Mouse (Mus musculus) midbrain, embryonic 16.5 days (tissue): ENCODE results near the gene Haus5. TPM values are rescaled to one million over a fixed set of nuclear protein-coding genes. Genes with fewer than 3 reads are reported as not detected.

Source experiments
- ATAC-seq: fragments of 200-750 bp; cut with Nextera tagmentation; 2 replicates; pipeline ENCODE4 v1.8.0; 2017; ENCODE audit warnings: moderate TSS enrichment
- H3K27ac ChIP-seq: fragments of 300-500 bp; sonication (generic); 2 replicates; pipeline ENCODE4 v1.5.1; 2014; ENCODE audit warnings: mild to moderate bottlenecking, low read length, mixed read lengths
- H3K27me3 ChIP-seq: fragments of 300-500 bp; sonication (generic); 2 replicates; pipeline ENCODE4 v1.6.1; 2014; ENCODE audit warnings: low read depth, low read length, mixed read lengths; ENCODE audit not compliant: control insufficient read depth, insufficient read depth
- H3K36me3 ChIP-seq: fragments of 300-500 bp; sonication (generic); 2 replicates; pipeline ENCODE4 v1.6.1; 2014; ENCODE audit warnings: mild to moderate bottlenecking, low read length, moderate library complexity, mixed read lengths; ENCODE audit not compliant: control insufficient read depth, insufficient read depth
- H3K4me1 ChIP-seq: fragments of 300-500 bp; sonication (generic); 2 replicates; pipeline ENCODE4 v1.6.1; 2014; ENCODE audit warnings: mild to moderate bottlenecking, low read length, mixed read lengths; ENCODE audit not compliant: control insufficient read depth, insufficient read depth
- H3K4me2 ChIP-seq: fragments of 300-500 bp; sonication (generic); 2 replicates; pipeline ENCODE4 v1.6.1; 2014; ENCODE audit warnings: mild to moderate bottlenecking, low read length, mixed read lengths
- H3K4me3 ChIP-seq: fragments of 300-500 bp; sonication (generic); 2 replicates; pipeline ENCODE4 v1.5.1; 2014; ENCODE audit warnings: low read depth, mild to moderate bottlenecking, low read length, moderate library complexity, mixed read lengths
- H3K9ac ChIP-seq: fragments of 300-500 bp; sonication (generic); 2 replicates; pipeline ENCODE4 v1.6.1; 2014; ENCODE audit warnings: low read depth, low read length, mixed read lengths
- H3K9me3 ChIP-seq: fragments of 300-500 bp; sonication (generic); replicated peaks from 2 replicates; pipeline ENCODE4 v1.6.1; 2014; ENCODE audit warnings: mild to moderate bottlenecking, low read length, mixed read lengths; ENCODE audit not compliant: control insufficient read depth, poor library complexity, severe bottlenecking
- WGBS: fragments of 180-500 bp; shearing (Covaris S2); extraction: QIAGEN DNeasy Blood & Tissue Kit; methylation state at CpG from one replicate; pipeline ENCODE4 v1.1.7; 2014; 5-methylcytosine and 5-hydroxymethylcytosine counted together
- polyA plus RNA-seq: library from polyadenylated mRNA; unstranded; fragments of >200 nt; fragmentation: Nextera tagmentation; extraction: Ambion mirVana; gene quantifications from 2 replicates; pipeline ENCODE4 v1.2.1, GENCODE M21; 2015

The Haus5 gene
- polyA plus RNA-seq, 1 experiment from 2014 or later = 24.4 TPM

- Histone ChIP-seq H3K4me1 (no peaks in the 10 kb centered on the region), H3K9me3 (no peaks in the 10 kb centered on the region), H3K27me3 (no peaks in the 10 kb centered on the region), H3K27ac (no peak overlapping the region), H3K9ac (no peak overlapping the region), H3K4me2 (no peak overlapping the region), H3K4me3 (no peak overlapping the region), H3K36me3 (peaks cover 21% of the 10 kb centered on the region)
- 81% methylated on average over 2 of the region's 2 CpGs for WGBS
- no peak for ATAC-seq
These were observed 50.3 kb downstream of the Haus5 start for GRCm38 (mm10) chr7:30614454-30614853.

- Histone ChIP-seq H3K9ac (no peak overlapping the region), H3K4me3 (no peak overlapping the region), H3K27ac (no peak overlapping the region), H3K36me3 (peaks cover 13% of the 10 kb centered on the region), H3K9me3 (no peaks in the 10 kb centered on the region), H3K4me2 (no peak overlapping the region), H3K27me3 (no peaks in the 10 kb centered on the region), H3K4me1 (no peaks in the 10 kb centered on the region)
- no peak for ATAC-seq
- 23% methylated on average over 14 of the region's 14 CpGs for WGBS
These were observed 51.2 kb downstream of the Haus5 start for GRCm38 (mm10) chr7:30613529-30614112.

GRCm38 (mm10) chr7:30612654-30613402 lies 52.0 kb downstream of the Haus5 start, which contains the start of gene Upk1a:
Gene Upk1a (minus strand): TSS chr7:30612847.
- H3K27me3 ChIP-seq = no peaks in the 10 kb centered on the region
- WGBS = 83% methylated on average over 8 of the region's 8 CpGs
- H3K9ac ChIP-seq = no peak within 1 kb of the TSS
- H3K9me3 ChIP-seq = no peaks in the 10 kb centered on the region
- no peak within 1 kb of the TSS for H3K27ac ChIP-seq
- no peak for ATAC-seq
- H3K36me3 ChIP-seq = peaks cover 11% of the 10 kb centered on the region
- no peaks in the 10 kb centered on the region for H3K4me1 ChIP-seq
- no peak within 1 kb of the TSS for H3K4me2 ChIP-seq
- no peak within 1 kb of the TSS for H3K4me3 ChIP-seq

- 69% methylated on average over 7 of the region's 7 CpGs for WGBS
- ATAC-seq = no peak
These were observed 54.8 kb downstream of the Haus5 start for GRCm38 (mm10) chr7:30610043-30610442.

GRCm38 (mm10) chr7:30608476-30608875 lies 56.3 kb downstream of the Haus5 start:
- H3K4me1 ChIP-seq = no peaks in the 10 kb centered on the region
- no peak overlapping the region for H3K27ac ChIP-seq
- no peak overlapping the region for H3K4me3 ChIP-seq
- no peaks in the 10 kb centered on the region for H3K9me3 ChIP-seq
- H3K9ac ChIP-seq = no peak overlapping the region
- no peaks in the 10 kb centered on the region for H3K36me3 ChIP-seq
- no peaks in the 10 kb centered on the region for H3K27me3 ChIP-seq
- no peak overlapping the region for H3K4me2 ChIP-seq
- 49% methylated on average over 16 of the region's 16 CpGs for WGBS
- no peak for ATAC-seq

More at GRCm38 (mm10) chr7:30610043-30610442, 54.8 kb downstream of the Haus5 start:
- H3K4me2 ChIP-seq = no peak overlapping the region
- no peaks in the 10 kb centered on the region for H3K4me1 ChIP-seq
- H3K4me3 ChIP-seq = no peak overlapping the region
- H3K27me3 ChIP-seq = no peaks in the 10 kb centered on the region
- H3K9ac ChIP-seq = no peak overlapping the region
- no peak overlapping the region for H3K27ac ChIP-seq
- no peaks in the 10 kb centered on the region for H3K9me3 ChIP-seq
- no peaks in the 10 kb centered on the region for H3K36me3 ChIP-seq

GRCm38 (mm10) chr7:30607706-30608309 lies 57.0 kb downstream of the Haus5 start:
- no peaks in the 10 kb centered on the region for H3K4me1 ChIP-seq
- ATAC-seq = no peak
- H3K4me2 ChIP-seq = no peak overlapping the region
- no peak overlapping the region for H3K9ac ChIP-seq
- no peaks in the 10 kb centered on the region for H3K36me3 ChIP-seq
- H3K27ac ChIP-seq = no peak overlapping the region
- WGBS = 30% methylated on average over 8 of the region's 8 CpGs
- H3K27me3 ChIP-seq = no peaks in the 10 kb centered on the region
- no peak overlapping the region for H3K4me3 ChIP-seq
- H3K9me3 ChIP-seq = no peaks in the 10 kb centered on the region

GRCm38 (mm10) chr7:30604944-30605343 lies 59.9 kb downstream of the Haus5 start:
- no peak overlapping the region for H3K4me3 ChIP-seq
- H3K9me3 ChIP-seq = no peaks in the 10 kb centered on the region
- H3K4me1 ChIP-seq = no peaks in the 10 kb centered on the region
- no peak overlapping the region for H3K9ac ChIP-seq
- no peak overlapping the region for H3K4me2 ChIP-seq
- H3K36me3 ChIP-seq = no peaks in the 10 kb centered on the region
- 81% methylated on average over 8 of the region's 8 CpGs for WGBS
- no peak for ATAC-seq
- no peak overlapping the region for H3K27ac ChIP-seq
- H3K27me3 ChIP-seq = no peaks in the 10 kb centered on the region

- H3K4me1 ChIP-seq = peaks cover 4% of the 10 kb centered on the region; the same call in 1 of the 2 replicates
- H3K9me3 ChIP-seq = no peaks in the 10 kb centered on the region
- H3K27me3 ChIP-seq = no peaks in the 10 kb centered on the region
- WGBS = 54% methylated on average over 8 of the region's 8 CpGs
- H3K4me3 ChIP-seq = no peak overlapping the region
- no peak overlapping the region for H3K27ac ChIP-seq
- no peaks in the 10 kb centered on the region for H3K36me3 ChIP-seq
- ATAC-seq = no peak
- H3K9ac ChIP-seq = no peak overlapping the region
- no peak overlapping the region for H3K4me2 ChIP-seq
These were observed 60.4 kb downstream of the Haus5 start for GRCm38 (mm10) chr7:30604424-30604823.
